Mouse (Mus musculus): ENCODE results near the gene Nxpe3.
"Not testable (repeated sequence)": the region's sequence is repeated elsewhere in the genome, so short reads cannot be mapped to it uniquely, and the experiment has no call there.

GRCm38 (mm10) chr16:55859421-55859820 lies 35.7 kb downstream of the Nxpe3 start:
- TF ChIP-seq CTCF (conservative IDR thresholded peaks at IDR 0.05; ENCODE audit: insufficient read depth, insufficient read length, low read depth, low read length); POLR2A (IDR thresholded peaks at IDR 0.05; ENCODE audit: low read depth, low read length): not testable (repeated sequence)
